Mouse (Mus musculus): Measurements from ENCODE around the gene Rerg. TPM values are rescaled to one million over a fixed set of nuclear protein-coding genes. Genes with fewer than 3 reads are reported as not detected.
"Not testable (repeated sequence)": the region's sequence is repeated elsewhere in the genome, so short reads cannot be mapped to it uniquely, and the experiment has no call there.

Rerg gene
- polyA plus RNA-seq, 1 experiment, result not detected

GRCm38 (mm10) chr6:137058257-137058656 is 112.0 kb downstream of the Rerg start:
- H3K4me1 ChIP-seq (ENCODE audit: control insufficient read depth, insufficient read depth, low read length), result no peaks in the 10 kb centered on the region; the same call in 1 of the 2 replicates
- H3K4me3 ChIP-seq (replicated peaks; ENCODE audit: control insufficient read depth, low read depth, low read length), result no peak overlapping the region
- 84% methylated on average over 2 of the region's 2 CpGs for WGBS
- H3K27ac ChIP-seq (ENCODE audit: control insufficient read depth, insufficient read depth, low read depth, low read length, poor library complexity), result no peak overlapping the region
- TF ChIP-seq POLR2A (IDR thresholded peaks at IDR 0.05; ENCODE audit: borderline replicate concordance, control insufficient read depth, low read depth, low read length) (no peak), CTCF (IDR thresholded peaks at IDR 0.05; ENCODE audit: control insufficient read depth, insufficient read depth, low read length) (no peak)

DNA sequence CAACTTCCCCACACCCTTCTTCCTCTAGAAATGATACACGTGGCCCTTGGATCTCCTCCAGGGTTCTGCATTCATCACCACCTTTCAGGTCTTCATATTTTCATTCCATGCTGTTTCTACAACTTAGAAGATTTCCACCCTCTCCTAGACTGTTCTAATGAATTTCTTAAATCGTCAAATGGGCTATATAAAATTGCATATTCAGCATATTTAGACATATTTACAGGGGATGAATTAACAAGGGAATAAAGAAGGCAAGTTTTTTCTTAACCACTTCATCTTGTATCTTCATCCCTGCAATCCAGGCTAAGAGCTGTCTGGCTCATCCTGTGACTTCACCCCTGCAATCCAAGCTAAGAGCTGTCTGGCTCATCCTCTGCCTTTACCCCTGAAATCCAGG is 116.2 kb downstream of the Rerg start:
- H3K27ac ChIP-seq (ENCODE audit: control insufficient read depth, insufficient read depth, low read depth, low read length, poor library complexity), result no peak overlapping the region
- no peaks in the 10 kb centered on the region for H3K4me1 ChIP-seq (ENCODE audit: control insufficient read depth, insufficient read depth, low read length)
- no peak overlapping the region for H3K4me3 ChIP-seq (replicated peaks; ENCODE audit: control insufficient read depth, low read depth, low read length)
- 51% methylated on average over 2 of the region's 2 CpGs for WGBS
- TF ChIP-seq CTCF (IDR thresholded peaks at IDR 0.05; ENCODE audit: control insufficient read depth, insufficient read depth, low read length) (no peak), POLR2A (IDR thresholded peaks at IDR 0.05; ENCODE audit: borderline replicate concordance, control insufficient read depth, low read depth, low read length) (no peak)

- TF ChIP-seq POLR2A (IDR thresholded peaks at IDR 0.05; ENCODE audit: borderline replicate concordance, control insufficient read depth, low read depth, low read length), result no peak
- peak; percentile 45 for TF ChIP-seq CTCF (IDR thresholded peaks at IDR 0.05; ENCODE audit: control insufficient read depth, insufficient read depth, low read length)
- 62% methylated on average over 5 of the region's 5 CpGs for WGBS
- Histone ChIP-seq H3K4me1 (ENCODE audit: control insufficient read depth, insufficient read depth, low read length) (no peaks in the 10 kb centered on the region), H3K4me3 (replicated peaks; ENCODE audit: control insufficient read depth, low read depth, low read length) (no peak overlapping the region), H3K27ac (ENCODE audit: control insufficient read depth, insufficient read depth, low read depth, low read length, poor library complexity) (no peak overlapping the region)
These were observed 116.8 kb downstream of the Rerg start for GRCm38 (mm10) chr6:137053464-137053863.

- no peaks in the 10 kb centered on the region for H3K4me1 ChIP-seq (ENCODE audit: control insufficient read depth, insufficient read depth, low read length)
- no peak overlapping the region for H3K4me3 ChIP-seq (replicated peaks; ENCODE audit: control insufficient read depth, low read depth, low read length)
- H3K27ac ChIP-seq (ENCODE audit: control insufficient read depth, insufficient read depth, low read depth, low read length, poor library complexity), result no peak overlapping the region
- TF ChIP-seq POLR2A (IDR thresholded peaks at IDR 0.05; ENCODE audit: borderline replicate concordance, control insufficient read depth, low read depth, low read length), result no peak
- no peak for TF ChIP-seq CTCF (IDR thresholded peaks at IDR 0.05; ENCODE audit: control insufficient read depth, insufficient read depth, low read length)
- 89% methylated on average over 9 of the region's 9 CpGs for WGBS
These were observed 117.3 kb downstream of the Rerg start for GRCm38 (mm10) chr6:137053006-137053405.

GRCm38 (mm10) chr6:137047036-137047435 is 123.3 kb downstream of the Rerg start:
- no peaks in the 10 kb centered on the region for H3K4me1 ChIP-seq (ENCODE audit: control insufficient read depth, insufficient read depth, low read length)
- H3K27ac ChIP-seq (ENCODE audit: control insufficient read depth, insufficient read depth, low read depth, low read length, poor library complexity), result no peak overlapping the region
- H3K4me3 ChIP-seq (replicated peaks; ENCODE audit: control insufficient read depth, low read depth, low read length), result no peak overlapping the region
- 82% methylated on average over 11 of the region's 11 CpGs for WGBS
- TF ChIP-seq CTCF (IDR thresholded peaks at IDR 0.05; ENCODE audit: control insufficient read depth, insufficient read depth, low read length) (no peak), POLR2A (IDR thresholded peaks at IDR 0.05; ENCODE audit: borderline replicate concordance, control insufficient read depth, low read depth, low read length) (no peak)

DNA sequence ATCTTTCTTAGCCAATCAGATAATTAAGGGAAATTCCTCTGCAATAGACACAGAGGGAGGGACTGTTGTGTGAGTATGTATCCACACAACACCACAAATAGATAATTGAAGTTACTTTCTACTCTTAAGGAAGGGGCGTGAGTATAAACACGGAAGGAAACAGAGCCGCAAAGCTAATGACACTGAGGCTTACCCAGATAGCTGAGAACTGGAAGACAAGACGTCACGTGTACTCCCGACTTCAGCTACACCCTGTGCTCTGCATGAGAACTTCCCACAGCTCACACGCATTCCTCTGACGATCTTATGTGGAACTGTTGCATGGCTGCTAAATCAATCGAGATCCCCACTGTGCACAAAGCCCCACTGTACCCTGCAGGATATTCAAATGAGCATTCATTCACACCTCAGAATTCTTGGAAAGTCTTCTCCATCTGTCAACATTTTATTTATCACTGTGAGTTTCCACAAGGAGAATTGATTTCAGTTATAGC is 125.2 kb downstream of the Rerg start:
- Histone ChIP-seq H3K4me3 (replicated peaks; ENCODE audit: control insufficient read depth, low read depth, low read length) (no peak overlapping the region), H3K4me1 (ENCODE audit: control insufficient read depth, insufficient read depth, low read length) (no peaks in the 10 kb centered on the region), H3K27ac (ENCODE audit: control insufficient read depth, insufficient read depth, low read depth, low read length, poor library complexity) (no peak overlapping the region)
- TF ChIP-seq POLR2A (IDR thresholded peaks at IDR 0.05; ENCODE audit: borderline replicate concordance, control insufficient read depth, low read depth, low read length) (no peak), CTCF (IDR thresholded peaks at IDR 0.05; ENCODE audit: control insufficient read depth, insufficient read depth, low read length) (no peak)
- WGBS, result 81% methylated on average over 9 of the region's 9 CpGs

- 84% methylated on average over 8 of the region's 8 CpGs for WGBS
- H3K4me3 ChIP-seq (replicated peaks; ENCODE audit: control insufficient read depth, low read depth, low read length); H3K4me1 ChIP-seq (ENCODE audit: control insufficient read depth, insufficient read depth, low read length); H3K27ac ChIP-seq (ENCODE audit: control insufficient read depth, insufficient read depth, low read depth, low read length, poor library complexity): not testable (repeated sequence)
These were observed 134.5 kb downstream of the Rerg start for GRCm38 (mm10) chr6:137035611-137036395.

GRCm38 (mm10) chr6:137030611-137031097 is 139.6 kb downstream of the Rerg start:
- H3K27ac ChIP-seq (ENCODE audit: control insufficient read depth, insufficient read depth, low read depth, low read length, poor library complexity), result no peak overlapping the region
- H3K4me1 ChIP-seq (ENCODE audit: control insufficient read depth, insufficient read depth, low read length), result no peaks in the 10 kb centered on the region
- H3K4me3 ChIP-seq (replicated peaks; ENCODE audit: control insufficient read depth, low read depth, low read length), result no peak overlapping the region
- WGBS, result 81% methylated on average over 6 of the region's 6 CpGs
- TF ChIP-seq CTCF (IDR thresholded peaks at IDR 0.05; ENCODE audit: control insufficient read depth, insufficient read depth, low read length) (no peak), POLR2A (IDR thresholded peaks at IDR 0.05; ENCODE audit: borderline replicate concordance, control insufficient read depth, low read depth, low read length) (no peak)

All from bone marrow, adult 2 months (tissue).